Mouse (Mus musculus): ENCODE measurements around the gene Dok4. TPM values are rescaled to one million over a fixed set of nuclear protein-coding genes. Genes with fewer than 3 reads are reported as not detected.

Gene Dok4
- 14.6 and 20.6 TPM in 2 replicates for polyA plus RNA-seq (2014; fragmentation: Nextera tagmentation; extraction: Ambion mirVana)

GRCm38 (mm10) chr8:94876197-94876730, at the start of gene Dok4:
Gene Dok4, minus strand, starts transcription at chr8:94876330.
- H3K9ac ChIP-seq (ENCODE audit: low read depth, low read length): peak within 1 kb of the TSS; percentile 72
- H3K36me3 ChIP-seq (ENCODE audit: control insufficient read depth, insufficient read depth, low read length): no peaks in the 10 kb centered on the region
- H3K4me2 ChIP-seq (replicated peaks; ENCODE audit: low read depth, low read length): peak within 1 kb of the TSS; percentile 81
- H3K9me3 ChIP-seq (ENCODE audit: control insufficient read depth, low read length): no peaks in the 10 kb centered on the region
- peak; percentile 83 for ATAC-seq (ENCODE audit: low FRiP score, low TSS enrichment)
- H3K4me3 ChIP-seq (ENCODE audit: low read length): peak within 1 kb of the TSS; percentile 60
- H3K4me1 ChIP-seq (ENCODE audit: control insufficient read depth, insufficient read depth, low read length): peaks cover 20% of the 10 kb centered on the region; the same call in 1 of the 2 replicates
- H3K27me3 ChIP-seq (ENCODE audit: control insufficient read depth, insufficient read depth, low read length): no peaks in the 10 kb centered on the region
- no peak within 1 kb of the TSS for H3K27ac ChIP-seq (ENCODE audit: low read depth, low read length)
- whole genome bisulfite sequencing: under 1% methylated on average over 26 of the region's 37 CpGs

GRCm38 (mm10) chr8:94923405-94923804, 47.3 kb upstream of the Dok4 start, which contains the start of gene Adgrg5:
Gene Adgrg5, plus strand, starts transcription at chr8:94923694.
- WGBS: 58% methylated on average over 8 of the region's 8 CpGs
- no peaks in the 10 kb centered on the region for H3K36me3 ChIP-seq (ENCODE audit: control insufficient read depth, insufficient read depth, low read length)
- ATAC-seq (ENCODE audit: low FRiP score, low TSS enrichment): no peak
- no peak within 1 kb of the TSS for H3K27ac ChIP-seq (ENCODE audit: low read depth, low read length)
- H3K9ac ChIP-seq (ENCODE audit: low read depth, low read length): no peak within 1 kb of the TSS; the same call in 1 of the 2 replicates
- H3K27me3 ChIP-seq (ENCODE audit: control insufficient read depth, insufficient read depth, low read length): no peaks in the 10 kb centered on the region
- H3K4me2 ChIP-seq (replicated peaks; ENCODE audit: low read depth, low read length): no peak within 1 kb of the TSS
- H3K4me3 ChIP-seq (ENCODE audit: low read length): no peak within 1 kb of the TSS
- no peaks in the 10 kb centered on the region for H3K4me1 ChIP-seq (ENCODE audit: control insufficient read depth, insufficient read depth, low read length)
- no peaks in the 10 kb centered on the region for H3K9me3 ChIP-seq (ENCODE audit: control insufficient read depth, low read length)

- WGBS: 39% methylated on average over 8 of the region's 8 CpGs
- H3K4me1 ChIP-seq (ENCODE audit: control insufficient read depth, insufficient read depth, low read length): no peaks in the 10 kb centered on the region; the same call in 1 of the 2 replicates
- H3K9ac ChIP-seq (ENCODE audit: low read depth, low read length): no peak overlapping the region
- no peak overlapping the region for H3K4me3 ChIP-seq (ENCODE audit: low read length)
- no peak for ATAC-seq (ENCODE audit: low FRiP score, low TSS enrichment)
- H3K27me3 ChIP-seq (ENCODE audit: control insufficient read depth, insufficient read depth, low read length): no peaks in the 10 kb centered on the region
- no peaks in the 10 kb centered on the region for H3K9me3 ChIP-seq (ENCODE audit: control insufficient read depth, low read length)
- no peaks in the 10 kb centered on the region for H3K36me3 ChIP-seq (ENCODE audit: control insufficient read depth, insufficient read depth, low read length)
- H3K4me2 ChIP-seq (replicated peaks; ENCODE audit: low read depth, low read length): no peak overlapping the region
- no peak overlapping the region for H3K27ac ChIP-seq (ENCODE audit: low read depth, low read length)
These were observed 46.5 kb upstream of the Dok4 start for GRCm38 (mm10) chr8:94922602-94923001.

GRCm38 (mm10) chr8:94922176-94922575, 46.0 kb upstream of the Dok4 start:
- no peak overlapping the region for H3K27ac ChIP-seq (ENCODE audit: low read depth, low read length)
- no peak overlapping the region for H3K9ac ChIP-seq (ENCODE audit: low read depth, low read length)
- no peaks in the 10 kb centered on the region; the same call in 1 of the 2 replicates for H3K4me1 ChIP-seq (ENCODE audit: control insufficient read depth, insufficient read depth, low read length)
- H3K9me3 ChIP-seq (ENCODE audit: control insufficient read depth, low read length): no peaks in the 10 kb centered on the region
- no peak overlapping the region for H3K4me3 ChIP-seq (ENCODE audit: low read length)
- H3K27me3 ChIP-seq (ENCODE audit: control insufficient read depth, insufficient read depth, low read length): no peaks in the 10 kb centered on the region
- ATAC-seq (ENCODE audit: low FRiP score, low TSS enrichment): no peak
- 63% methylated on average over 6 of the region's 6 CpGs for WGBS
- no peak overlapping the region for H3K4me2 ChIP-seq (replicated peaks; ENCODE audit: low read depth, low read length)
- H3K36me3 ChIP-seq (ENCODE audit: control insufficient read depth, insufficient read depth, low read length): no peaks in the 10 kb centered on the region

- H3K9me3 ChIP-seq (ENCODE audit: control insufficient read depth, low read length): no peaks in the 10 kb centered on the region
- H3K9ac ChIP-seq (ENCODE audit: low read depth, low read length): no peak overlapping the region
- no peak for ATAC-seq (ENCODE audit: low FRiP score, low TSS enrichment)
- no peak overlapping the region for H3K4me2 ChIP-seq (replicated peaks; ENCODE audit: low read depth, low read length)
- peaks cover 25% of the 10 kb centered on the region for H3K4me1 ChIP-seq (ENCODE audit: control insufficient read depth, insufficient read depth, low read length)
- no peaks in the 10 kb centered on the region for H3K36me3 ChIP-seq (ENCODE audit: control insufficient read depth, insufficient read depth, low read length)
- no peak overlapping the region for H3K4me3 ChIP-seq (ENCODE audit: low read length)
- no peak overlapping the region for H3K27ac ChIP-seq (ENCODE audit: low read depth, low read length)
- no peaks in the 10 kb centered on the region for H3K27me3 ChIP-seq (ENCODE audit: control insufficient read depth, insufficient read depth, low read length)
These were observed 43.1 kb upstream of the Dok4 start for GRCm38 (mm10) chr8:94919256-94919655.

- Histone ChIP-seq H3K4me2 (replicated peaks; ENCODE audit: low read depth, low read length) (peak within 1 kb of the TSS; percentile 75), H3K9me3 (ENCODE audit: control insufficient read depth, low read length) (no peaks in the 10 kb centered on the region), H3K4me1 (ENCODE audit: control insufficient read depth, insufficient read depth, low read length) (peaks cover 34% of the 10 kb centered on the region), H3K27me3 (ENCODE audit: control insufficient read depth, insufficient read depth, low read length) (peaks cover 10% of the 10 kb centered on the region), H3K36me3 (ENCODE audit: control insufficient read depth, insufficient read depth, low read length) (no peaks in the 10 kb centered on the region; the same call in 1 of the 2 replicates), H3K9ac (ENCODE audit: low read depth, low read length) (peak within 1 kb of the TSS; percentile 81), H3K4me3 (ENCODE audit: low read length) (peak within 1 kb of the TSS; percentile 73), H3K27ac (ENCODE audit: low read depth, low read length) (peak within 1 kb of the TSS; percentile 75; the same call in 1 of the 2 replicates)
- peak; percentile 65 for ATAC-seq (ENCODE audit: low FRiP score, low TSS enrichment)
- WGBS: 3% methylated on average over 42 of the region's 51 CpGs
These were observed 41.8 kb upstream of the Dok4 start, which contains the start of gene Ccdc102a for GRCm38 (mm10) chr8:94917851-94918495. Gene Ccdc102a, minus strand, starts transcription at chr8:94918098.

- Histone ChIP-seq H3K9me3 (ENCODE audit: control insufficient read depth, low read length) (no peaks in the 10 kb centered on the region), H3K4me2 (replicated peaks; ENCODE audit: low read depth, low read length) (peak overlapping the region; percentile 75), H3K9ac (ENCODE audit: low read depth, low read length) (peak overlapping the region; percentile 81), H3K4me1 (ENCODE audit: control insufficient read depth, insufficient read depth, low read length) (peaks cover 36% of the 10 kb centered on the region), H3K4me3 (ENCODE audit: low read length) (peak overlapping the region; percentile 73), H3K27ac (ENCODE audit: low read depth, low read length) (peak overlapping the region; percentile 75; the same call in 1 of the 2 replicates), H3K27me3 (ENCODE audit: control insufficient read depth, insufficient read depth, low read length) (peaks cover 13% of the 10 kb centered on the region), H3K36me3 (ENCODE audit: control insufficient read depth, insufficient read depth, low read length) (peaks cover 3% of the 10 kb centered on the region; the same call in 1 of the 2 replicates)
- 2% methylated on average over 17 of the region's 27 CpGs for WGBS
- peak; percentile 96 for ATAC-seq (ENCODE audit: low FRiP score, low TSS enrichment)
These were observed 41.2 kb upstream of the Dok4 start for GRCm38 (mm10) chr8:94917352-94917751.

GRCm38 (mm10) chr8:94916960-94917324, 40.8 kb upstream of the Dok4 start:
- Histone ChIP-seq H3K4me1 (ENCODE audit: control insufficient read depth, insufficient read depth, low read length) (peaks cover 36% of the 10 kb centered on the region), H3K36me3 (ENCODE audit: control insufficient read depth, insufficient read depth, low read length) (peaks cover 5% of the 10 kb centered on the region; the same call in 1 of the 2 replicates), H3K4me3 (ENCODE audit: low read length) (peak overlapping the region; percentile 73), H3K27ac (ENCODE audit: low read depth, low read length) (peak overlapping the region; percentile 32; the same call in 1 of the 2 replicates), H3K4me2 (replicated peaks; ENCODE audit: low read depth, low read length) (peak overlapping the region; percentile 75), H3K9ac (ENCODE audit: low read depth, low read length) (peak overlapping the region; percentile 81), H3K27me3 (ENCODE audit: control insufficient read depth, insufficient read depth, low read length) (peaks cover 13% of the 10 kb centered on the region), H3K9me3 (ENCODE audit: control insufficient read depth, low read length) (no peaks in the 10 kb centered on the region)
- WGBS: 9% methylated on average over 10 of the region's 10 CpGs
- no peak; the same call in 1 of the 2 replicates for ATAC-seq (ENCODE audit: low FRiP score, low TSS enrichment)

All from kidney, embryonic 14.5 days (tissue).